Mouse (Mus musculus) embryonic facial prominence, embryonic 10.5 days (tissue): ENCODE results near the gene Zbp1. TPM values are rescaled to one million over a fixed set of nuclear protein-coding genes. Genes with fewer than 3 reads are reported as not detected.
A peak's percentile ranks its signal among the peaks of the same experiment; 100 is the strongest.

ENCODE experiments used
- DNase-seq: peaks from one replicate; pipeline ENCODE4 v3.0.0-alpha.2; 2017; ENCODE audit warnings: low spot score
- H3K27ac ChIP-seq: fragments of 300-500 bp; sonication (generic); replicated peaks from 2 replicates; pipeline ENCODE4 v1.5.1; 2016; ENCODE audit warnings: mild to moderate bottlenecking
- H3K27me3 ChIP-seq: fragments of 300-500 bp; sonication (generic); replicated peaks from 2 replicates; pipeline ENCODE4 v1.6.1; 2016; ENCODE audit warnings: low read depth, mild to moderate bottlenecking; ENCODE audit not compliant: poor library complexity, severe bottlenecking
- H3K36me3 ChIP-seq: fragments of 300-500 bp; sonication (generic); replicated peaks from 2 replicates; pipeline ENCODE4 v1.6.1; 2016; ENCODE audit warnings: mild to moderate bottlenecking, moderate library complexity
- H3K4me1 ChIP-seq: fragments of 300-500 bp; sonication (generic); 2 replicates; pipeline ENCODE4 v1.6.1; 2016
- H3K4me3 ChIP-seq: fragments of 300-500 bp; sonication (generic); 2 replicates; pipeline ENCODE4 v1.5.1; 2016; ENCODE audit warnings: mild to moderate bottlenecking, moderate library complexity
- H3K9me3 ChIP-seq: fragments of 300-500 bp; sonication (generic); 2 replicates; pipeline ENCODE4 v1.6.1; 2016; ENCODE audit warnings: mild to moderate bottlenecking
- WGBS: fragments of 180-500 bp; shearing (Covaris S2); methylation state at CpG from one replicate; pipeline ENCODE4 v1.1.7; 2016; 5-methylcytosine and 5-hydroxymethylcytosine counted together
- polyA plus RNA-seq: library from polyadenylated mRNA; unstranded; fragments of >200 nt; fragmentation: Nextera tagmentation; extraction: Ambion mirVana; gene quantifications from 2 replicates; pipeline ENCODE4 v1.2.1, GENCODE M21; 2016

The Zbp1 gene
- polyA plus RNA-seq, 1 experiment from 2014 or later, result not detected

DNA sequence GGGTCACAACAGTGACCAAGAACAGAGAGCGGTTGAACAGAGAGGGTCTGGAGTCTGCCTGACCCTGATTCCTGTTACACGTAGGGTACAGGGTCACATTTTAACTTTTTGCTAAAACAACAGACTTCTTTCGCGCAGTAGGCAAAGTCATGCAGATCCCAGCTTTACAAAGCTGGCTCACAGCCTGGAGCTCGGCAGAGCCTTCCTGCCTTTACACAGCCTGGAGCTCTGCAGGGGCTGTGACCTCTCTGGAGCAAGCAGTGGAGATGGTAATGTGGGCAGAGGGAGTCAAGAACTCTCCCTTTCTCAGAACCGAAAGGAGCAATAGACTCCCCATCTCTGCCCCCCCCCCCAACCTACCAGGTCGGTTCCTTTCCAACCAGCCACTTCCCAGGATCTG, 6.1 kb upstream of the Zbp1 start:
- DNase-seq, result no peak
- H3K9me3 ChIP-seq, result no peaks in the 10 kb centered on the region
- H3K4me3 ChIP-seq, result no peak overlapping the region
- peaks cover 40% of the 10 kb centered on the region for H3K4me1 ChIP-seq
- H3K36me3 ChIP-seq, result peaks cover 39% of the 10 kb centered on the region
- H3K27ac ChIP-seq, result no peak overlapping the region
- WGBS, result 60% methylated on average over 7 of the region's 7 CpGs
- no peaks in the 10 kb centered on the region for H3K27me3 ChIP-seq

DNA sequence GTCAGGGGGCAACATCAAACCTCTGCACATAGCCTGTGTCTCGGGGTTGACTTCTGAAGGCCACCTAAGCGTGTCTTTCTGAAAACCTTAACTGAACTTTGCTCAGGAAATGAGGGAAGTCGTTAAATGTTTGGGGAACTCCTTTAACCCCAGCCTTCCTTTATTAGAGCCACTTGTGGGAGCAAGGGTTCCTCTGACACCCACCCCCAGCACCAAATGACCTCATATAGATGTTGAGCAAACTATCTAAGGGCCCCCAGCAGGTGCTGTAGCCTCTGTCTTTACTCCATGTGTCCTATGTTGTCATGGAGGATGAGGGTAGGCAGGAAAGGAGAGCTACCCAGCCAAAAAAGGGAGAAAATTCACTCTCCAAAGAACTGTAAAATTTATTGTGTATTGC, 5.4 kb upstream of the Zbp1 start:
- Histone ChIP-seq H3K4me1 (peaks cover 34% of the 10 kb centered on the region), H3K27me3 (0 out of 2 replicates have a peak, but pooled peaks cover 2% of the 10 kb centered on the region), H3K4me3 (no peak overlapping the region), H3K27ac (no peak overlapping the region), H3K9me3 (no peaks in the 10 kb centered on the region), H3K36me3 (peaks cover 35% of the 10 kb centered on the region)
- DNase-seq, result no peak
- WGBS, result 73% methylated on average over 3 of the region's 3 CpGs

DNA sequence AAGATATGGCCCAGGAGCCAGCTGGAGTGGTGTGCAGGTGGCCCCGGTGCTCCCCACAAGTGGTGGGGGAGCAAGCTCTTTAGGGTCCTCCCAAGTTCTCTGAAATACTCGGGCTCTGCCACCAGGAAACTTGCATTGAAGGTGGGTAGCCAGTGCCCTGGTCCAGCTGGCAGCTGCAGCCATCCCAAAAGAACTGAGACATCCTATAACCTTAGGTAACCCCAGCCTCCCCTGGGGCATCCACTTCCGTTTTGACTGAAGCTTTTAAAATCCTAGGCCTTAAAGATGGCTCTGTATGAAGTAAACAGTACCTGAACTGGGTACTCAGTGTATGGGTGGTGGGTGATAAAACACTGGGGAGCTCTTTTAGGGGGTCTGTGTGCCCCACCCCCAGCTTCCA, 4.8 kb upstream of the Zbp1 start:
- Histone ChIP-seq H3K36me3 (peaks cover 29% of the 10 kb centered on the region), H3K4me3 (no peak overlapping the region), H3K9me3 (no peaks in the 10 kb centered on the region), H3K27me3 (0 out of 2 replicates have a peak, but pooled peaks cover 8% of the 10 kb centered on the region), H3K4me1 (peaks cover 34% of the 10 kb centered on the region), H3K27ac (no peak overlapping the region)
- DNase-seq, result no peak
- WGBS, result 74% methylated on average over 3 of the region's 3 CpGs

DNA sequence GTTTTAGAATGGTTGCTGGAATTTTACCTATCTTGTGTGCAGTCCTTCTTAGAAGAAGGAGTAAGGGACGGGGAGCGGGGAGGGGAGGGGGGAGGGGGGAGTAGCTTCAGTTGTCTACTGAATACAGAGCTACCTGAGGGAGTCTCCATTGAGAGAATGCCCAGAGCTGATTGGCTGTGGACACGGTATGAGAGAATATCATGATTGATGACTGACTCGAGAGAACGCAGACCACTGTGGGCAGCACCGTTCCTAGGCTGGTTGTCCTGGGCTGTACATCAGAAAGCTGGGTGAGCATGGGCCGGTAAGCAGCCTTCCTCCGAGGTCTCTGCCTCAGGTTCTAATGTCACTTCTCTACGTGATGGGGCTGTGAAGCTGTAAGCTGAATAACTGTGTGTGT, 2.0 kb upstream of the Zbp1 start:
- Histone ChIP-seq H3K9me3 (no peaks in the 10 kb centered on the region), H3K36me3 (peaks cover 5% of the 10 kb centered on the region; the same call in 1 of the 2 replicates), H3K27me3 (peaks cover 9% of the 10 kb centered on the region; the same call in 1 of the 2 replicates), H3K4me1 (peaks cover 17% of the 10 kb centered on the region), H3K27ac (no peak overlapping the region), H3K4me3 (no peak overlapping the region)
- 92% methylated on average over 9 of the region's 9 CpGs for WGBS
- DNase-seq, result no peak

DNA sequence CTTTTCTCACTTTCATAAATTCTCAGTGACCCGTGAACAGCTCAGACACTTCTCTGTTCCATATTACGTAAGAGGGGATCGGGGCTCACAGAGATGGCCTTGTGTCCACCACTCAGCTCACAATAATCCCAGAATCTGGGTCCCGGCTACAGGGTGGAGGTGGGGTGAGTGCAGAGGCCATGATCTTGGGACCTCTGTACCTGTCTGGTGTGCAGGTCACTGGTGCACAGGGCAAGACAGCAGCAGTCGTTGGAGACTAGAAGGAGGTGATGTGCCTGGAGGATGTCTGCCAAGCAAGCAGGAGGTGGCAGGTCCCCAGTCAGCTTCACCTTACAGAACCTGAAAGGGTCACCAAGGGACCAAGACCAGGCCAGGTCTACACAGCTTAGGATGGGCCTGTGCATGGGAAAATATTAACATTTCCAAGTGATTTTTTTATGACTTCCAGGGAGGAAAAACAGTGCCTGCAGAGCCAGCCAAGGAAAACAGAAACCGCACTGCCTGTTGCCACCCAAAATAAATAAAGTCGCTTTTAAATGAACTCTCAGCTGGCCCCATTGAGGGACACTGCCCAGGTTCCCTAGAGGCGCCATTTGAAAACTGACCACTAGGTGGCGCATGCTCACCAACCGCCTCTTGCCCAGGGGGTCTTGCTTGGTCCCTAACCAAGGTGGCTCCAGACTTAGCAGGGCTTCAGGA, 682 bp upstream of the Zbp1 start:
- no peak overlapping the region for H3K27ac ChIP-seq
- DNase-seq, result peak; percentile 72
- H3K4me1 ChIP-seq, result peaks cover 10% of the 10 kb centered on the region
- peaks cover 9% of the 10 kb centered on the region; the same call in 1 of the 2 replicates for H3K27me3 ChIP-seq
- H3K9me3 ChIP-seq, result no peaks in the 10 kb centered on the region
- H3K36me3 ChIP-seq, result no peaks in the 10 kb centered on the region
- H3K4me3 ChIP-seq, result no peak overlapping the region
- WGBS, result 43% methylated on average over 10 of the region's 10 CpGs

DNA sequence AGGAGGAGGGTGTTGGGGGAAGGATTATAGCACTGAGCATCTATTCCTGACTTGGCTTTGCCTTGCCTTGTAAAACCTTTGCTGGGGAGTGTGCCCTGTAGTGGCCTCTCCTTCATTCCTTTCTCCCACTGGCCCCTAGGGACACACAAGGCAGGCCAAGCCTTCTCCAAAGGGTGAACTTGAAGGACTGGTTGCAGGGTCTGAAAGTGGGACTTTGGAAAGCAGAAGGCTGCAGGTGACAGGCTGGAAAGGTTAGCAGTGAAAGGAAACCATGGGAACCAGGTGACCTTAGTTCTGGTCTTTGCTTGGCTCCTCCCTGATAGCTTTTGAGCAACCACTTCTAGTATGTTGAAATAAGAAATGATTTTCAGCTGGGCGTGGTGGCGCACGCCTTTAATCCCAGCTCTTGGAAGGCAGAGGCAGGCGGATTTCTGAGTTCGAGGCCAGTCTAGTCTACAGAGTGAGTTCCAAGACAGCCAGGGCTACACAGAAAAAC, 912 bp downstream of the Zbp1 start:
- WGBS, result 92% methylated on average over 5 of the region's 5 CpGs
- H3K4me1 ChIP-seq, result no peaks in the 10 kb centered on the region
- no peaks in the 10 kb centered on the region for H3K9me3 ChIP-seq
- H3K27ac ChIP-seq, result no peak overlapping the region
- DNase-seq, result no peak
- no peak overlapping the region for H3K4me3 ChIP-seq
- H3K27me3 ChIP-seq, result peaks cover 9% of the 10 kb centered on the region; the same call in 1 of the 2 replicates
- H3K36me3 ChIP-seq, result no peaks in the 10 kb centered on the region

DNA sequence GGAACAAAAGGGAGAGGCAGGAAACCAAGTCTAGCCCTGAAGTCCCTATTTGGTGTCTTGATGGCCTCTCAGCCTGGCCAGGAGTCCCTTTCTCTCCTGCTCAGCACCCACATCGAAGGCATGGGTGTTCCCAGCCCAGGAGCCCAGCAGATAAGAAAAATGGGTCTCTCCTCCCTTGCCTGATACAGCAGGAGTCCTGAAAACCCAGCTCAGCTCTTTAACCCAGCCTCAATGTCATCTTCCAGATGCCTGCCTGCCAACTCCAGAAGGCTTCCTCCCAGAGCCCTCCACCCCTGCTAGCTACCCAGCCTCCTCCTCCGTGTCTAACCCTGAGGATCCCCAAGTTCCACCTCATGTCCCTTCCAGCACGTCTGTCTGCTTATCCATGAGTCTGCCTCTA, 1.5 kb downstream of the Zbp1 start:
- H3K9me3 ChIP-seq, result no peaks in the 10 kb centered on the region
- no peak overlapping the region for H3K27ac ChIP-seq
- H3K4me3 ChIP-seq, result no peak overlapping the region
- H3K4me1 ChIP-seq, result no peaks in the 10 kb centered on the region
- H3K36me3 ChIP-seq, result no peaks in the 10 kb centered on the region
- peaks cover 9% of the 10 kb centered on the region; the same call in 1 of the 2 replicates for H3K27me3 ChIP-seq
- 71% methylated on average over 3 of the region's 3 CpGs for WGBS
- no peak for DNase-seq

DNA sequence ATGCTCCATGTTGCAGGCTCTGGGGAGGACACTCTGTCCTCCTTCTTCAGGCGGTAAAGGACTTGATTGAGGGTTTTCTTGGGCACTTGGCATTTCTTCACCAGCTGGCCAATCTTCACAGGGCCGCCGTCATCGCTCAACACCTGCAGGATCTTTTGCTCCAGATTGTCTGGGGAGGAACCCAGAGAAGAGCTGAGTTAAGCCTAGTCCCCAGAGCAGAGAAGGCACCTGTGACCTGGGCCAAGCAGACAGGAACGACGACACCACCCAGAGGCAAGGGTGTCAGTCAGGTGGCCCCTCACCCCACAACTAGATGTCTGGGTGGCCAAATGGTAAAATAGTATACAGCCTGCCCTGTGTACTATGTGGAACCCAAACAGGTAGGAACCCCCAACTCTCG, 1.9 kb downstream of the Zbp1 start:
- Histone ChIP-seq H3K36me3 (no peaks in the 10 kb centered on the region), H3K9me3 (no peaks in the 10 kb centered on the region), H3K27me3 (peaks cover 9% of the 10 kb centered on the region; the same call in 1 of the 2 replicates), H3K27ac (no peak overlapping the region), H3K4me1 (no peaks in the 10 kb centered on the region), H3K4me3 (no peak overlapping the region)
- DNase-seq, result no peak
- 88% methylated on average over 7 of the region's 7 CpGs for WGBS

DNA sequence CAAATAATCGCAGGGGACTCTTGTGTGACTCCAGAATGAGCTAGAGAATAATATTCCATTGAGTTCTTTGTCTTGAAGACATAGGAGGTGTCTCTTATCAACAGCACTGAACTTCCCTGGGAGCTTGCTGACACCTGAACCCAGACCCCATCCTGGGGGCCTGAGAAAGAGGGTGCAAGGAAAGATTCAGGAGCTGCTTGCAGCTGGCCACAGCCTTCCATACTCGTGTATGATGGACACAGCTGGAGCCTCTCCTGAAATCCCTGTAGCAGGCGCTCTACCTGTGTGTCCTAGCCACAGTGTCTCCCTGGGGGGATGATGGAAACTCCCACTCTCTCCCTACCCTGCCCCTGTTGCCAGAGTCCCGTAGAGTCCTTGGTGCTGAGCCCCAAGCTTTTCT, 6.5 kb downstream of the Zbp1 start:
- DNase-seq, result no peak
- 74% methylated on average over 4 of the region's 4 CpGs for WGBS
- H3K27ac ChIP-seq, result no peak overlapping the region
- no peaks in the 10 kb centered on the region for H3K36me3 ChIP-seq
- H3K27me3 ChIP-seq, result no peaks in the 10 kb centered on the region; the same call in 1 of the 2 replicates
- no peak overlapping the region for H3K4me3 ChIP-seq
- H3K9me3 ChIP-seq, result no peaks in the 10 kb centered on the region
- H3K4me1 ChIP-seq, result no peaks in the 10 kb centered on the region

DNA sequence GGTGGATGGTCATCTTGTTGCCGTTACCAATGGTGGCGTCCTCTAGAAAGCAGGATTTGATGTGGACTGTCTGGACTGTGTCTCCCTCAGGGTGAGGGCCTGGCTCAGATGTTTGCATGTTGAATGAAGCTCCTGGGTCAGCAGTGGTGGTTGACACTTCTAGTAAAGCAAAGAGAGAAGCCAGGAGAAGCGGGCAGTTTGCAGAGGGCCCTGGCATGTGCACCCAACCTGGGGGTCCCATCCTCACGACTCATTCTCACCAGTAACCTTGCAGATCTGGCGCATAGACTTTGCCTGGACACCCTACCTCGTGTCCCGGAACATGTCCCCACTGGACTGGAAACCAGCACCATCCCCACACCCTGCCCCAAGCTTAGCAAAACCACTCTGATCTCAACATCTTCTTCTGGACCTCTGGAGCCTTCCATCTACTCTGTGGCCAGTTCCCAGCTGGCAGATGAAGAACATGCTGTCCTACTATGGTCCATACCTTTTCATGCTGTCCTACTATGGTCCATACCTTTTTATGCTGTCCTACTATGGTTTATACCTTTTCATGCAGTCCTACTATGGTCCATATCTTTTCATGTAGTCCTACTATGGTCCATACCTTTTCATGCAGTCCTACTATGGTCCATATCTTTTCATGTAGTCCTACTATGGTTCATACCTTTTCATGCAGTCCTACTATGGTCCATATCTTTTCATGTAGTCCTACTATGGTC, 9.5 kb downstream of the Zbp1 start:
- WGBS, result 94% methylated on average over 7 of the region's 7 CpGs
- Histone ChIP-seq H3K4me3 (no peak overlapping the region), H3K36me3 (no peaks in the 10 kb centered on the region), H3K9me3 (no peaks in the 10 kb centered on the region), H3K4me1 (peaks cover 7% of the 10 kb centered on the region; the same call in 1 of the 2 replicates), H3K27ac (no peak overlapping the region), H3K27me3 (no peaks in the 10 kb centered on the region)
- peak; percentile 8 for DNase-seq

DNA sequence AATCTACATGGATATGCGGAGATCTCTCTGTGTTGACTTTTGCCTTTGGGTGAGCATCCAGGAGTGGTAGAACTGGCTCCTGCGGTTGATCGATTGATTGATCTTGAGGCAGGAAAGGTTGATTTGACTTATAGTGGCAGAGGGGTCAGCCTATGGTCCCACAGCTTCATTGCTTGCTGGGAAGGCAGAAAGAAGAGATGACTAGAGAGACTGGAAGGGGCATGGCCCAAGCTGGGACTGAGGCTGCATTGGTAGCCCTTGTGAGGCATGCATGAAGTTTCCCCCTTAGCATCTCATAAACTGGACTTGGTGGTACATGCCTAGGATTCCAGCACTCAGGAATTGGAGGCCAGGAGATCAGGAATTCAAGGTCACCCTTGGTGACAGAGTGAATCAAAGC, 11.7 kb downstream of the Zbp1 start:
- Histone ChIP-seq H3K27ac (no peak overlapping the region), H3K27me3 (no peaks in the 10 kb centered on the region), H3K4me3 (no peak overlapping the region), H3K36me3 (no peaks in the 10 kb centered on the region), H3K9me3 (no peaks in the 10 kb centered on the region), H3K4me1 (peaks cover 7% of the 10 kb centered on the region; the same call in 1 of the 2 replicates)
- 91% methylated on average over 3 of the region's 3 CpGs for WGBS
- DNase-seq, result no peak

DNA sequence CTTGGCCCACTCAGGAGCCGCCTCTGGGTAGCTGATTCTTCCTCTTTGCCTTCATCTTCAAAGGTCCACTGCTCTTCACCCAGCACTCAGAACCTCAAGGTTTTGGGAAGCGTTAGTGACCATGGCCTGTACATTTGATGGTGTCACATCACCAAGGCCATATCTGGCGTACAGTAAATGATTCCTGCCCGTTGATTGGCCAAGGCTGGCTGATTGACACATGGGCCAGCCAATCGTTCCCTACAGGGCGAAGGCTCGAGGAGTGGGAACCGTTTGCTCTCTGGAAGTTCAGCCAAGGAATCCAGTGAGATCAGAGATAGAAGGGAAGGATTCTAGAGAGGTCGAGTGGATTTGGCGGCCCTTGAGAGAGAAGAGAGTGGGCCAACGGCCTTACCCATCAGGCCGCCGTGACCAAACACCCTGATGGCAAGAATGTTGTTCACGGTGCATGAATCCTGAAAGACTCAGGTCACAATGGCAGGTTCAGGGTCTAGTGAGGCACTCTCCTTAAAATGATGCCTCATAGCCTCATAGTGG, 13.1 kb downstream of the Zbp1 start:
- WGBS, result 92% methylated on average over 14 of the region's 14 CpGs
- Histone ChIP-seq H3K36me3 (no peaks in the 10 kb centered on the region), H3K4me3 (no peak overlapping the region), H3K9me3 (no peaks in the 10 kb centered on the region), H3K27ac (no peak overlapping the region), H3K27me3 (no peaks in the 10 kb centered on the region), H3K4me1 (peaks cover 7% of the 10 kb centered on the region; the same call in 1 of the 2 replicates)
- peak; percentile 7 for DNase-seq
